Mouse (Mus musculus): ENCODE data around the gene Samd4b. TPM values are rescaled to one million over a fixed set of nuclear protein-coding genes. Genes with fewer than 3 reads are reported as not detected.

The Samd4b gene
- polyA plus RNA-seq, 1 experiment = 54.1 TPM

DNA sequence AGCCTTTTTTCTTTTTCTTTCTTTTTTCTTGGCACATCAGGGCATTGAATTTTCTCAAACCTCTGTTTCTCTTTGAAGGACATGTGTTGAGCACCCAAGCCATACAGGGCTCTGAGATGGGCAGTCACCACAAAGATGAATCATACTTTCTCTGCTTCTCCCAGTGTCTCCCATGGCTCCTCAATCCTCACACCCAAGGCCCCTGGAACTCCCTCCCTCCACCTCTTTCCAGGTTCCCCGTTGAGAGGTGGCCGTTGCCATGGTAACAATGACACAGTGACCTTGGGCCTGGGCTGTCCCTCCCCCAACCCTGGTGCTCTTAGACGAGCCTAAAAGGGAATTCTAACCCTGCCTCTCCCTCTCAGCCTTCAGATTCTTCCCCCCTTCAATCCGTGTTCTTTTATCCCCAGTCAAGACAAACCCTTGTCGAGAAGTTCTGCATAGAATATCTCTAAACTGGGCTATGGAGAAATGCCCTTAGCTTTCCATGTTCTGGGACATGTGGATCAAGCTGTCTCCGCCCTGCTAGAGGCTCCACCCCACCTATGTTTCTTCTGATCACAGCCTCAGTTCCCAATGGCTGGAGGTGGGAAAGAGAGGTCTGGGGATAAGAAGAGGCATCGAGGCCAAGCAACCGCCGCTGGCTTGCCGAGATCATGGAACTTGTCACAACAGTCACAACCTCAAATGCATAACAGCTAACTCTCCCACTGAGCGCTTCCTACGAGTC, 150.7 kb downstream of the Samd4b start:
- Histone ChIP-seq H3K27ac (ENCODE audit: insufficient read depth, low read length) (no peak overlapping the region), H3K4me3 (replicated peaks; ENCODE audit: insufficient read depth, low read depth, low read length) (no peak overlapping the region), H3K4me1 (ENCODE audit: control insufficient read depth, insufficient read depth, low read length) (no peaks in the 10 kb centered on the region; the same call in 1 of the 2 replicates), H3K27me3 (ENCODE audit: control insufficient read depth, insufficient read depth, low read length) (no peaks in the 10 kb centered on the region)
- DNase-seq = no peak
- 42% methylated on average over 12 of the region's 12 CpGs for WGBS
- TF ChIP-seq POLR2A (IDR thresholded peaks at IDR 0.05; ENCODE audit: borderline replicate concordance, insufficient read depth, low read length) = no peak
- no peak for TF ChIP-seq CTCF (IDR thresholded peaks at IDR 0.05; ENCODE audit: borderline replicate concordance, insufficient read depth, low read depth, low read length)

DNA sequence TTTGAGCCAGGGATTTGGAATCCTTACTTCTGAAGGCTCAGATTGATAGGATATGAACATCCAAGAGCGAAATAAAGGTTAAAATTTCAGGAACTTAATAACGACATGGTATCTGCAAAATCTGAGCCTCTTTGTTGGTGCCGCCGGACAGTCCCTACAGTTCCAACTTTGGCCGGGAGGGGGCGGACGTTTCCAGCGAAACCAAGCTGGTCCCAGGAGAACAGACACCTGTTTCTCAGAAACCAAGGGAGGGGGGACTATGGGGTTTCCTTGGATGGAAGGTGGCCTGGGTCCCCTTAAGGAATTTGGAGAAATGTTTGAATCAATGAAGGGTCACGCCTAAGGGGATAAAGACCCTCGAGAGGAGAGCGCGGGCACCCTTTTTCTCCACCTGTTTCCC, 151.5 kb downstream of the Samd4b start:
- TF ChIP-seq POLR2A (IDR thresholded peaks at IDR 0.05; ENCODE audit: borderline replicate concordance, insufficient read depth, low read length) (no peak), CTCF (IDR thresholded peaks at IDR 0.05; ENCODE audit: borderline replicate concordance, insufficient read depth, low read depth, low read length) (peak; percentile 82)
- DNase-seq = peak; percentile 67 to 88
- no peak overlapping the region for H3K27ac ChIP-seq (ENCODE audit: insufficient read depth, low read length)
- H3K4me3 ChIP-seq (replicated peaks; ENCODE audit: insufficient read depth, low read depth, low read length) = no peak overlapping the region
- H3K4me1 ChIP-seq (ENCODE audit: control insufficient read depth, insufficient read depth, low read length) = no peaks in the 10 kb centered on the region; the same call in 1 of the 2 replicates
- H3K27me3 ChIP-seq (ENCODE audit: control insufficient read depth, insufficient read depth, low read length) = no peaks in the 10 kb centered on the region
- WGBS = 9% methylated on average over 12 of the region's 12 CpGs

DNA sequence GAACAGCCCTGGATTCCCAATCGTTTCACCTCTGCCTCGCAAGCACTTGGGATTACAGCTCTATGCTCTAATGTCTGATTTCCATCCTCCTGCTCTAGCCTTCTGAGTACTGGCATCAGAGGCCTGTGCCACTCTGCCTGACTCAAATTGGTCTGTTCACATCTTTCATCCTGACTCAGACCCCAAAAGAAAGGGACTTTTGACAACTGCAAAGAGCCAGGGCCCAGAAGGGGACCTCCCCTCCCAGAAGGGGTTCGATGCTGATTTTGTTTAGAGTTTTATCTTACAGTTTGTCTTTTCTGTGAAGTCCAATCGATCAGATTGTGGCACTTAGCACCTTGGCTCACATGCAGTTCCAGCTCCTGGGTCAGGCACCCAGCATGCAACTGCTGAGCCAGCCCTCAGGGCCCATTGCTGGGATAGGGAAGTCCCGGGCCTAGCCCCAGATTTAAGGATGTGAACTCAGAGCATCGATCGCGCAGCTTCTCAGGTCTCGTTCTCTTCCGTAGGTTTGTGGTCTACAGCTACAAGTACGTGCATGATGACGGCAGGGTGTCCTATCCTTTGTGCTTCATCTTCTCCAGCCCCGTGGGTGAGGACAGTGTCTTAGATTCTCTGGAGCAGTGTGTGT, 153.5 kb downstream of the Samd4b start:
- Histone ChIP-seq H3K4me1 (ENCODE audit: control insufficient read depth, insufficient read depth, low read length) (no peaks in the 10 kb centered on the region), H3K4me3 (replicated peaks; ENCODE audit: insufficient read depth, low read depth, low read length) (no peak overlapping the region), H3K27ac (ENCODE audit: insufficient read depth, low read length) (no peak overlapping the region), H3K27me3 (ENCODE audit: control insufficient read depth, insufficient read depth, low read length) (no peaks in the 10 kb centered on the region)
- 84% methylated on average over 13 of the region's 13 CpGs for WGBS
- DNase-seq = no peak
- no peak for TF ChIP-seq CTCF (IDR thresholded peaks at IDR 0.05; ENCODE audit: borderline replicate concordance, insufficient read depth, low read depth, low read length)
- TF ChIP-seq POLR2A (IDR thresholded peaks at IDR 0.05; ENCODE audit: borderline replicate concordance, insufficient read depth, low read length) = no peak

DNA sequence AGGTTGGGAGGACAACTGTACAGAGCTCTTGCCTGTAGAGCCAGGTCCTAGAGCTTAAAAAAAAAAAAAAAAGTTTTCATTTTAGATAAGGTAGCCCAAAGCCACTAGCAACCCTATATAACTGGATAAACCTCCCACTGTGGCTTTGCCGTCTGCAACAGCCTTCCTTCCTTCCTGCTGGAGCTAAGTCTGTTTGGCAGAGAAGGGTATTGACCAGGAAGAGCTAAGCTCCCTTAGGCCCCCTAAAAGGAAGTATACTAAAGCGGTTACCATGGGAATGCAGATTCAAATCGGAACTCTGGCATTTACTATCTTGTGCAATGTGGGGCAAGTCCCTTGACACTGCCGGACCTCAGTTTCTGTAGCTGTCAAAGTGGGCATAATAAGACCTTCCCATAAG, 155.3 kb downstream of the Samd4b start:
- WGBS = 52% methylated on average over 4 of the region's 4 CpGs
- TF ChIP-seq POLR2A (IDR thresholded peaks at IDR 0.05; ENCODE audit: borderline replicate concordance, insufficient read depth, low read length) = no peak
- no peak for TF ChIP-seq CTCF (IDR thresholded peaks at IDR 0.05; ENCODE audit: borderline replicate concordance, insufficient read depth, low read depth, low read length)

DNA sequence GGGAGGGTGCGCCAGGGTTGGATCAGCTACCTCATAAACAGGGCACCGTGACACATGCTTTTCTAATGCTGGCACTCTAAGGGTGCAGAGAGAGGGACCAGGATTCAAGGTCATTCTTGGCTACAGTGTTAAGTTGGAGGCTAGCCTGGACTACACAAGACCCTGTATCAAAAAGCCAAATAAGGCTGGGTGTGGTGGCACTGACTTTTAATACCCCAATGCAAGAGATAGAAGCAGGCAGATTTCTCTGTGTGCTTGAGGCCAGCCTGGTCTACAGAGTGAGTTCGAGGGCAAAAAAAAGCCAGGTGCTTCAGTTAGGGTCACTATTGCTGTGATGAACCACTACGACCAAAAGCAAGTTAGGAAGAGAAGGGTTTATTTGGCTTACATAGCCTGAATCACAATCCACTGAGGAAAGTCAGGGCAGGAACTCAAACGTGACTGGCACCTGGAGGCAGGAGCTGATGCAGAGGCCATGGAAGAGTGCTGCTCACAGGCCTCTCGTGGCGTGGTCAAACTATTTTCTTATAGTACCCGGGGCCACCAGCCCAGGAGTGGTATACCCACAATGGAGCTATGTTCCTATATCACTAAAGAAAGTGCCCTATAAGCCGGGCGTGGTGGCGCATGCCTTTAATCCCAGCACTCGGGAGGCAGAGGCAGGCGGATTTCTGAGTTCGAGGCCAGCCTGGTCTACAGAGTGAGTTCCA, 156.0 kb downstream of the Samd4b start:
- DNase-seq = no peak
- H3K4me3 ChIP-seq (replicated peaks; ENCODE audit: insufficient read depth, low read depth, low read length) = no peak overlapping the region
- H3K27me3 ChIP-seq (ENCODE audit: control insufficient read depth, insufficient read depth, low read length) = no peaks in the 10 kb centered on the region
- no peaks in the 10 kb centered on the region for H3K4me1 ChIP-seq (ENCODE audit: control insufficient read depth, insufficient read depth, low read length)
- H3K27ac ChIP-seq (ENCODE audit: insufficient read depth, low read length) = no peak overlapping the region
- 86% methylated on average over 14 of the region's 14 CpGs for WGBS
- TF ChIP-seq CTCF (IDR thresholded peaks at IDR 0.05; ENCODE audit: borderline replicate concordance, insufficient read depth, low read depth, low read length) (no peak), POLR2A (IDR thresholded peaks at IDR 0.05; ENCODE audit: borderline replicate concordance, insufficient read depth, low read length) (no peak)

More for the DNA sequence above, 155.3 kb downstream of the Samd4b start:
- DNase-seq = no peak
- Histone ChIP-seq H3K4me1 (ENCODE audit: control insufficient read depth, insufficient read depth, low read length) (no peaks in the 10 kb centered on the region), H3K4me3 (replicated peaks; ENCODE audit: insufficient read depth, low read depth, low read length) (no peak overlapping the region), H3K27ac (ENCODE audit: insufficient read depth, low read length) (no peak overlapping the region), H3K27me3 (ENCODE audit: control insufficient read depth, insufficient read depth, low read length) (no peaks in the 10 kb centered on the region)

GRCm38 (mm10) chr7:28440739-28441138, 157.2 kb downstream of the Samd4b start:
- Histone ChIP-seq H3K4me1 (ENCODE audit: control insufficient read depth, insufficient read depth, low read length) (no peaks in the 10 kb centered on the region), H3K27ac (ENCODE audit: insufficient read depth, low read length) (no peak overlapping the region), H3K27me3 (ENCODE audit: control insufficient read depth, insufficient read depth, low read length) (no peaks in the 10 kb centered on the region), H3K4me3 (replicated peaks; ENCODE audit: insufficient read depth, low read depth, low read length) (no peak overlapping the region)
- no peak for TF ChIP-seq CTCF (IDR thresholded peaks at IDR 0.05; ENCODE audit: borderline replicate concordance, insufficient read depth, low read depth, low read length)
- TF ChIP-seq POLR2A (IDR thresholded peaks at IDR 0.05; ENCODE audit: borderline replicate concordance, insufficient read depth, low read length) = no peak
- 49% methylated on average over 2 of the region's 2 CpGs for WGBS
- DNase-seq = no peak

DNA sequence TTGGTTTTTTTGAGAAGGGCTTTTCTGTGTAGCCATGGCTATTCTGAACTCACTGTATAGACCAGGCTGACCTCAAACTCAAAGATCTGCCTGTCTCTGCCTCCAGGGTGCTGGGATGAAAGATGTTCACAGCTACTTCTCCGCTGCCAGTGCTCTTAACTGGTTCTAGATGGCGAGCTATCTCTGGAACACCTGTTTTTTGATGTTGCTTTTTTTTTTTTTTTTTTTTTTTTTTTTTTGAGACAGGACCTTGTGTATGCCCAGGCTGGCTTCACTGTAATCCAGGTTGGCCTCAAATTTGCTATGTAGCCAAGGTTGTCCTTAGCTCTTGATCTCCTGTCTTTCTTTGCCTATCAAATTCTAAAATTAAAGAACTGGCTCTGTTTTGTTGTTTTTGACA, 159.2 kb downstream of the Samd4b start:
- TF ChIP-seq CTCF (IDR thresholded peaks at IDR 0.05; ENCODE audit: borderline replicate concordance, insufficient read depth, low read depth, low read length) (no peak), POLR2A (IDR thresholded peaks at IDR 0.05; ENCODE audit: borderline replicate concordance, insufficient read depth, low read length) (no peak)
- no peak overlapping the region for H3K27ac ChIP-seq (ENCODE audit: insufficient read depth, low read length)
- H3K4me3 ChIP-seq (replicated peaks; ENCODE audit: insufficient read depth, low read depth, low read length) = no peak overlapping the region
- no peaks in the 10 kb centered on the region for H3K27me3 ChIP-seq (ENCODE audit: control insufficient read depth, insufficient read depth, low read length)
- no peak for DNase-seq
- WGBS = 84% methylated on average over 2 of the region's 2 CpGs
- H3K4me1 ChIP-seq (ENCODE audit: control insufficient read depth, insufficient read depth, low read length) = 0 out of 2 replicates have a peak, but pooled peaks cover 4% of the 10 kb centered on the region
